Mouse (Mus musculus) adipose tissue, adult 10 weeks (tissue): ENCODE results near the gene Syvn1. TPM values are rescaled to one million over a fixed set of nuclear protein-coding genes. Genes with fewer than 3 reads are reported as not detected.

Source experiments
- polyA plus RNA-seq: library from polyadenylated mRNA; stranded (reverse); fragments of 350-450 nt; fragmentation: Illumina TruSeq; extraction: RNeasy Lipid Tissue Mini Kit (QIAGEN cat#74804); gene quantifications from one replicate; pipeline ENCODE4 v1.2.3, GENCODE M21; 2014; ENCODE audit warnings: low read depth, low replicate concordance

Syvn1 gene
- 75.1 TPM for polyA plus RNA-seq

DNA sequence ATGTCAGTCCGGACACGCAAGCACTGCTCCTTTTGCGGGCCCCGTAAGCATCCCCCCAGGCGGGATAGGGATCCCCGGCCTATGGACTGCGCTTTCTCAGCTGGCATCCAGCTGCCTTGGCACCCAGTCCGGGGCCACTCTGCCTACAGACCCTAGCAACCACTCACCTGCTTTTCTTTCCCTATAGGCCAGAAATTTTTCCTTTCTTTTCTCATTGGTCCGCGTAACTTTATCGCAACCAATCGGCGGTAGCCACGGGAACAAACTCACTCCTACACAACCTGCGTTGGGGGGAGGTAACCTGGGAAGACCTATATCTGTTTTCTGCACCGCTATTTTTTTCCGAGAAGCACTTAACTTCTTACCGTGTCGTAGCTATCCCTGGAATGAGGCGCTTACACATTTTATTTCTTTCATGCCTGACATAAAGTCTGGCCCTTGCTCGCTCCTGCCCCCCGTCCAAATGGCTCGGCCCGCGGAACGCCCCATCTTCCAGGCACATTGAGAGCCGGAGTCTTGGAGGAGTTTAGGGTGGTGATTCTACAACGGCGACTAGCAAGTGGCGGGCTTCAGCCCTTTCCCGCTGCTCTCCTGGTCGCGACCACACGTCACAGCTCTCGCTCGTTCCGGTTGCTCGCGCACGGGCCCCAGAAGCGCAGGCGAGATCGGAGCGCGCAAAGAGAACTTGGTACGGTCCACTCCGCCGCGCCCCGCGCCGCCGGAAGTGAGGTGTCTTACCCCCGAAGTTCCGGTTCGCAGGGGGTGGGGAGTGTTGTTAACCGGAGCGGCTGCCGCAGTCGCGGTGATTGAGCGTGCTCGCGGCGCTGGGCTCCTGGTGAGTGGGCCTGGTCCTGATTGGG lies at the start of gene Syvn1:
Gene Syvn1 (plus strand): TSS at position 283 of the 860 bp plus-strand sequence.

DNA sequence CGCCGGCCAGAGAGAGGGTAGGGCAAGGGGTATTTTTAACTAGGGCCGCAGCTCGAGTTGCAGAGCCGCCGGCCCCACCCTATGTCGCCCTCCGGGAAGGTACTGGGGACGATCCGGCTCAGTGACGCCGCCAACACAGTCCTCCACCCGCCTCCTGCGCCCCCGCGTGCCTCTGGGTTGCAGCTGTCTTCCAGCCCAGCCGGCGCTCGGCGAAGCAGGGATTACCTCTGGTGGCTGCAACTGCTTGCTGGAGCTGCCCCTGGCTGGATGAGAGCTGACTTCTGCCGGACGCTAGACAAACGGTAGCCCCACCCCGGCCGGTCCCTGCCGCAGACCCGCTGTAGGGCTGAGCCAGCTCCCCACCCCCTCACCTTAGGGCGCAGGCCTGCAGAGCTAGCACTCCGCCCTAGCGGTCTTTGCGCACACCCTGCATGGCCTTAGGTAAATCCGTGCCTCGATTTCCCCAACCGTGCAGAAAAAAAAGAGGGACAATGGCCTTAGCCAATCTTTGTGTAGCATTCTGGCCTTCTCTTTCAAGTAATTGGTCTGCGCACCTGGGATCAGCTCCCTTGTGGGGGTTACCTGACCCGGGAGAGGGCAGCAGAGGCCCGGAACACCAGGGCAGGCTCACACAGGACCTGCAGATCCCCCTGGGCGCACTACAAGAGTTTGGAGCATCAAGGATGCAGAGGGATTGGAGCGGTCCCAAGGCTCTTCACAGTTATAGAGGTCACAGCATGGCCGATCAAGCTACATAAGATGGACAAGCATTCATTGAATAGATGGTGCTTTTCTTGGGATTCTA lies 30.7 kb upstream of the Syvn1 start, which contains the start of gene Capn1:
Gene Capn1 (minus strand): TSS at position 387 of the 805 bp plus-strand sequence.

DNA sequence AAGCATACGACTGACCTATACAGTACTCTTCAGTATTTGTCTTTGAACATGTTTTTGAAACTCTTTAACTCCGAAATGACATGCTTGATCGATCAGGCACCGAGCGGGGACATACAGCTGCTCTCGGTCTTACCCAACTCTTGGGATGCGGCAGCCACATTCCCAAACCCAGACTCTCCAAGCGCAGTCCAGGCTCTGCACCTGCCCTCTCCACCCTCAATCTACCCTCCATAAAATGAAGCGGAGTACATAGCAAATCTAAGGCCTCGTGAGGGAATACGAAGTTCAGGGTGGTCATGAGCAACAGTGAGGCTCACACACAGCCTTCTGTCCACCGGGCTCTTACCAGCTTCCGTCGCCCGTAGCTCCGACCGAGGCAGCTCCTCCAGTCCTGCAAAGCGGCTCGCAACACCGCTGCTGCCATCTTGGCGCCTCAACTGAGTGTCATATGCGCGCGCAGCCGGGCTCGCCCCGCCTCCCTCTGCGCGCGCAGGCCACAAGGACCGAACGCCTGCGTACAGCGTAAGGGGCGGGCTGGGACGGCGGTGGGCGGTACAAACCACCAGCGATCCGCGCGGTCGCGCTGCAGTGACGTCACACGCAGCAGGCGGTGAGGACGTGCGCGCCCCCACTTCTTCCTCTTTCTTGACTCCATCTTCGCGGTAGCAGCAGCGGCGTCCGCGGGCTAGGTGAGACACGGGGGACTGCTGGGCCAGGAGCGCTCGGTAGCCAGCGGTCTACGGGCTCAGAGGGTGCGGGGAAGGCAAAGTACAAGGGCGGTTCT lies 11.1 kb downstream of the Syvn1 start, which contains the start of the genes Mrpl49 and Fau:
Gene Mrpl49 (minus strand): TSS at position 473 of the 784 bp plus-strand sequence.
Gene Fau (plus strand): TSS at position 532 of the 784 bp plus-strand sequence.

DNA sequence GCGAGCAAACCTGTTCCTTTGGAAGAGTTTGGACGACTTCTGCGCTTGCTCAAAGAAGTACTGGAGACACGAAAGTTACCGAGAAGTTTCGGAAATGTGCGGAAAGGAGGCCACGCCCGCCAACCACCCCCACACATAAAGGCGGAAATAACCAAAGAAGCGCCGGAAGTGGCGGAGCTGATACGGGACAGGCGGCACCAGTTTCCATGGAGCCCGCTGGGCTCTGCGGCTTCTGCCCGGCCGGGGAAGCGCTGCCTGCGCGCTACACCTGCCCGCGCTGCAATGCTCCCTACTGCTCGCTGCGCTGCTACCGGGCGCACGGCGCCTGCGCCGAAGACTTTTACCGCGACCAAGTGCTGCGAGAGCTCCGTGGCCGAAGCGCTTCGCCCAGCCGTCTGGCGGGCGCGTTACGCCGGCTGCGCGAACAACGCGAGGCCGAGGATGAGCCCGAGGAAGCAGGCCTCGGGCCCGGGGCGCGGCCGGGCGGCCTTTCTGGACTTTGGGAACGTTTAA lies 14.7 kb downstream of the Syvn1 start, which contains the start of gene Znhit2:
Gene Znhit2 (plus strand): TSS at position 172 of the 513 bp plus-strand sequence.

DNA sequence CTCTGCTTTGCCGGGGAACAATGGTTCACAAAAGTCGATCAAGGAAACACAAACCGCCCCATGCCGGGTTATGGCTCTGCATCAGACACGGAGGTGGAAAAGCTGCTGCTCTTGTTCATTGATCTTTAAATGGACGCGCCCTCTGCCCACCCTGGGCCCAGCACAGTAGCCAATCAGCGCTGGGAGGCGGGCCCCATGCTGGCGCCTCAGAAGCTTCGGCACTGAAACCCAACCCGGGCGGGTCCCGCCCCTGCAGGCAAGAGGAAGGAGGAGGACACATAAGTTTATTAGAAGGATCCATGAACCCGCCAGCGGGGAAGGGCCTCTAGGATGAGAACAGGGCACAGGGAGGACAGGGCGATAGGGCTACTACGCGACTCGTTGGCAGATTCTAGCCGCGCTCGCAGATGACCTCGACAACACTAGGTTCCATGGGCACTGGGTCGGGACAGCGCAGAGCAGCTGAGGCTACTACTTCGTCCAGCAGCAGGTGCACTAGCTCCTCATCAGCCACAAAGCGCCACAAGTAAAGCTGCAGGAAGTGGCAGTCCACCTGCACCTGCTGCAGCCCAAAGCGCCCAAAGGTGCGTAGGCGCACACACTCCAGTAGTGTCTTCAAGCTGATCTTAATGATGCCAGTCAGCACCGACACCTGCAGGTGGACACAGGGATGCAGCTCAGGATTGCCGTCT lies 21.5 kb downstream of the Syvn1 start, which contains the start of gene Tm7sf2:
Gene Tm7sf2 (minus strand): TSS at position 650 of the 692 bp plus-strand sequence.

DNA sequence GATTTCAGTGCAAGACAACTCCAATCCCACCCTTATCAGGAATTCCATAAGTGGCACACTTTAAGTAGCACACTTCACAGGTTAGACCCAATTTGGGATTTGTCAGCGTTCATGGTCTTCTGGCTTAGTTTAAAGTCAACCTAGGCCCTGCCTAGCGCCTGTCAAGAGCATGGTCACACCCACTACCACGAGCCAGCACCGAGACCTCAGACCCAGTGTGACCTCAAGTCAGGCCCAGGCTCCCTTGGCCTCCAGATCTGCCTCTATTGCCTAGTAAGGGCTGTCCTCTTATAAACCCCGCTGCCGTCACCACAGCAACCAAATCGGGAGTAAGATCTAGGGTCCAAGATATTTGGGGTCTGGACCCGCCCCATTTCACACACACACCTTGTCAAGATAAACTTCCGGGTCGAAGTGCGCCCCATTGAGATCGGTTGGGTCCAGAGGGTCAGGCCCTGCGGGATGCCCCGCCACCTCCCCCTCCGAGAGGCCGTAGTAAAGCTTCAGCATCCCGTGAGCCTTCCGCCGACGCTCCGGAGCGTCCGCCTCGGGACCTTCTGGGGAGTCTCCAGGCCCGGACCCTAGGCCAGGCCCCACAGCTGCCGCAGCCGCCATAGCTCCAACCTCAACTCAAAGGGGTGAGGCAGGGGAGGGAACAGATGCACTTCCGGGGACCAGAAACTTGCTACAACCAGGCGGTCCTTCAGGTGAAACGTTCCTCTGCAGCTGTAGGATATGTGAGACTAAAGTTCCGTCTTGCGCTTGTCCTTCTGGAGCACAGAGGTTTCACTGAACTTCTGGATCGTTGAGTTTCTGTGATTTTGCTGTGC lies 30.4 kb downstream of the Syvn1 start, which contains the start of gene Vps51:
Gene Vps51 (minus strand): TSS at position 668 of the 830 bp plus-strand sequence.

DNA sequence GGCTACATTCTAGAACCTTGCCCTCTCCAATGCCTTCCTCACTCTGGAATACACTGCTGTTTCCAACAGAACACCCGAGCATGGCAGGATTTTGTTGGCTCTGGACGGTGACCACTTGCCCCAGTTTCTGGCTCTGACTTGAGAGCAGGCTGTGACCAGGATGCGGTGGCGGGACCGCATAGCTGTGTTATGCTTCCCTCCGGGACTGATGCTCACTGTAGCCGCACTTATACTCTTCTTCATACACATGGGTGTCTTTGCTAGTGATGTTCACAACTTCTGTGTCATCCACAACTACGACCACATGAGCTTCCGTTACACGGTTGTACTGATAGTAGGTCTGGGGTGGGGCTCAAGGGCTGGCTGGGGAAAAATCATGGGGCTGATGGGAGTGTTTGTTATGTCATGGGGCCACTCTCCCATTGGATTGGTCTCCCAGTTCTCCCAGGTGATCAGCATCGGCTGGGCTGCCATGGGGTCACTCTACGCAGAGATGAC lies 33.7 kb downstream of the Syvn1 start, which contains the start of gene Tmem262:
Gene Tmem262 (plus strand): TSS at position 51 of the 498 bp plus-strand sequence.

DNA sequence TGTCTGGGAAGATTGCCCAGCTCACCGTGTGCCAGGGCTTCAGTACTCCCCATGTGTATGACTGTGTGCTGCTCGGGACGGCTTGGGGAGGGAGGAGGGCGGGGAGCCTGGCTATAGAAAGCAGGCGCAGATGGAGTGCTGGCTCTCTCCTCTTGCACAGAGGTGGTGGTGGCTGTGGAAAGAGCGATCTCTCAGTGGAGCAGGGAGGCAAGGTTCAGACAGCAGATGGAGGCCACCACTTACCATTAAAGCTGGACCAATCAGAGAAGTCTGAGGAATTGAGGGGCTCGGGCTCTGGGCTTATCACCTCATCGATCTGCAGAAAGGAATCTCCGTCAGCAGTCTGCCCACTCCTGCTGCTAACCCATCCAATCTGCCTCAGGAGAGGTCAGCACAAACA lies 35.8 kb downstream of the Syvn1 start, which contains the start of gene Gm28374:
Gene Gm28374 (minus strand): TSS at position 101 of the 400 bp plus-strand sequence.

DNA sequence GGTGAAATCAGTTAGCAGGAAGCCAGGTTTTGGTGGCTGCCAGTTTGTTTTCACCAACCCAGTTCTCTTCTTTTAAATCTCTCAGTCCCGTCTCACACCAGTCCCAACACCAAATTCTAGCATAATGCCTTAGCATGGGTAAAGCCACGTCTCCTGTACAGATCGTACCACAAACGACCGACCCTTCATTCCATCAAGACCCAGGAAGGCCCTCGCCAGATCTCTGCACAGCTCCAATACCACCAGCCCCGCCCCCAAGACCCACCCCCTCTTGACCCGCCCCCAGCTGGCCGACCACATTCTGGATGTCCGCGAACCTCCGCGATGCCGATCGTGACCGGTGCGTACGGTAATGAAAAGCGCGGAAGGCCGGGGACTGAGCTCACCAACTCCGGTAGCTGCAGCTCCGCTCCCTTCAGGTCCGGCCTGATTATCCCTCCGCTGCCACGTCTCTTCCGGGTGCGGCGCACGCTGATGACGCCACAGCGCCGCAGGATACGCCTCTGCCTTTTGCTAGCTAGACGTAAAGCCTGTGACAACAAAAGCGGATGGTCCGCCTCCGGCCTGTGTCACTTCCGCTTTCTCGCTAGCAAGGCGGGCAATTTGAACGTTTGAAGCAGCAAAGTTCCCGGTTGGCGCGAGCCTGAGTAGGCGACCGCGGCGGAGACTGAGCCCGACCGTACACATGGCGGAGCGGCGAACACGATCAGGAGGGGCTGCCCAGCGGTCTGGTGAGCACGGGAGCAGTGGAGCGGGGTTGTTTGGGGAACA lies 38.3 kb downstream of the Syvn1 start, which contains the start of the genes Zfpl1 and Cdca5:
Gene Zfpl1 (minus strand): TSS at position 479 of the 771 bp plus-strand sequence.
Gene Cdca5 (plus strand): TSS at position 506 of the 771 bp plus-strand sequence.

DNA sequence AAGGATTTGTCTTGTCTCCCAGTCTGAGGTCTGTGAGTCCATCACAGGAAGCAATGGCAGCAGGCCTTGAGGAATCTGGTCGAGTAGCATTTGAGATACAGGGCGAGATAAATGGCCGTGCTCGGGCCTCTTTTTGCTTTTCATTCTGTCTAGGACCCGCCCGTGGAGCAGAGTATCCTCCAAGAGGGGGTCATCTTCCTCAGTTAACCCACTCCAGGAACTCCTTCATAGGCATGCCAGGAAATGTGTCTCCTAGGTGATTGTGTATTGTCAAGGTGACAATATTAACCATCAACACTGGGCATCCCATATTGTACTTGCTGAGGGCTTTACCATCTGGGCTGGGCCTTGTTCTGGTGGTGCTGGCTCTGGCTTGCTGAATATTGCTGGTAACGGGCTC lies 47.7 kb downstream of the Syvn1 start, which contains the start of gene AC131692.1:
Gene AC131692.1 (plus strand): TSS at position 301 of the 400 bp plus-strand sequence.

Other genes starting within 250 kb of the Syvn1 start
- gene Frmd8, start 171.3 kb upstream of the Syvn1 start, polyA plus RNA-seq = 8.9 TPM
- 18.2 TPM for gene Slc25a45, start 168.8 kb upstream of the Syvn1 start, polyA plus RNA-seq
- gene Tigd3, start 152.4 kb upstream of the Syvn1 start, polyA plus RNA-seq = 0.92 TPM
- 49.7 TPM for gene Dpf2, start 133.6 kb upstream of the Syvn1 start, polyA plus RNA-seq
- gene Cdc42ep2, start 121.8 kb upstream of the Syvn1 start, polyA plus RNA-seq = 6.9 TPM
- gene Pola2, start 82.4 kb upstream of the Syvn1 start, polyA plus RNA-seq = 16.5 TPM
- gene Slc22a20, start 60.4 kb upstream of the Syvn1 start, polyA plus RNA-seq = not detected
- 67.4 TPM for gene Capn1, start 30.7 kb upstream of the Syvn1 start, polyA plus RNA-seq
- 40.4 TPM for gene Mrpl49, start 11.2 kb downstream of the Syvn1 start, polyA plus RNA-seq
- 1,555 TPM for gene Fau, start 11.3 kb downstream of the Syvn1 start, polyA plus RNA-seq
- 32.8 TPM for gene Znhit2, start 14.6 kb downstream of the Syvn1 start, polyA plus RNA-seq
- gene Tm7sf2, start 21.8 kb downstream of the Syvn1 start, polyA plus RNA-seq = 73.5 TPM
- 36.4 TPM for gene Vps51, start 30.7 kb downstream of the Syvn1 start, polyA plus RNA-seq
- 0.74 TPM for gene Tmem262, start 33.5 kb downstream of the Syvn1 start, polyA plus RNA-seq
- not detected for gene Gm28374, start 35.7 kb downstream of the Syvn1 start, polyA plus RNA-seq
- 51.5 TPM for gene Zfpl1, start 38.4 kb downstream of the Syvn1 start, polyA plus RNA-seq
- gene Cdca5, start 38.4 kb downstream of the Syvn1 start, polyA plus RNA-seq = 0.98 TPM
- gene AC131692.1, start 47.8 kb downstream of the Syvn1 start, polyA plus RNA-seq = 2.4 TPM
- not detected for gene Naaladl1, start 59.2 kb downstream of the Syvn1 start, polyA plus RNA-seq
- 10.6 TPM for gene Sac3d1, start 72.1 kb downstream of the Syvn1 start, polyA plus RNA-seq
- gene Snx15, start 81.7 kb downstream of the Syvn1 start, polyA plus RNA-seq = 20.6 TPM
- gene Batf2, start 94.4 kb downstream of the Syvn1 start, polyA plus RNA-seq = 1.4 TPM
- 52.1 TPM for gene Arl2, start 95.0 kb downstream of the Syvn1 start, polyA plus RNA-seq
- gene Majin, start 137.8 kb downstream of the Syvn1 start, polyA plus RNA-seq = 0.65 TPM
- gene Gpha2, start 179.8 kb downstream of the Syvn1 start, polyA plus RNA-seq = 0.84 TPM
- gene Ppp2r5b, start 189.3 kb downstream of the Syvn1 start, polyA plus RNA-seq = 33.8 TPM
- gene Atg2a, start 195.1 kb downstream of the Syvn1 start, polyA plus RNA-seq = 14.8 TPM
- 53.9 TPM for gene Ehd1, start 230.1 kb downstream of the Syvn1 start, polyA plus RNA-seq